Mouse (Mus musculus) kidney, postnatal 4 days (tissue): ENCODE results near the gene H2afv.

ENCODE experiments used
- DNase-seq, 2 experiments: peaks; one replicate each; pipeline ENCODE4 v3.0.0; 2021; ENCODE audit warnings: mixed read lengths in 2 of 2

H2afv gene

GRCm38 (mm10) chr11:6388726-6389413, 55.4 kb downstream of the H2afv start, which contains the start of gene Zmiz2:
Gene Zmiz2, plus strand, starts transcription at chr11:6389074.
- peak; percentile 97 to 98 for DNase-seq

- no peak for DNase-seq
Measured at GRCm38 (mm10) chr11:6388126-6388725, 56.0 kb downstream of the H2afv start.

DNA sequence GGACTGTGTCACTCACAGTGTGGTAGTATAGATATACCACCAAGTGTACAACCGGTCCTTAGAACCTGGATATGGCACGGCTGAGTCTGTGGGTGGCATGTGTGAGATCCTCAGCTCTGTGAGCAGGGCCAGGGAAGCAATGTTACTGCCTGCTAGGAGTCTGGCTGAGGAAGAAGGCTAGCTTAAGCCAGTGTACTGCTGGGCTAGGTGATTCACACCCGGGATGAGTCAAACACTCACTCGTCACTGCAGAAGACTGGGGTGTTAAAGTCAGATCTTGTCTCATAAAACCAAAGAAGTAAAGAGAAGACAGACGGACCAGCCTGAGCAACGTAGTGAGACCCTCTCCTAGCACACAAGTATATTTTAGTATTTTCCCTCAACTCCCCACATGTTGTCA, 63.3 kb downstream of the H2afv start:
- DNase-seq: no peak
